19 mouse cellular contexts compared by ENCODE assay signal in the genomic region with DNA sequence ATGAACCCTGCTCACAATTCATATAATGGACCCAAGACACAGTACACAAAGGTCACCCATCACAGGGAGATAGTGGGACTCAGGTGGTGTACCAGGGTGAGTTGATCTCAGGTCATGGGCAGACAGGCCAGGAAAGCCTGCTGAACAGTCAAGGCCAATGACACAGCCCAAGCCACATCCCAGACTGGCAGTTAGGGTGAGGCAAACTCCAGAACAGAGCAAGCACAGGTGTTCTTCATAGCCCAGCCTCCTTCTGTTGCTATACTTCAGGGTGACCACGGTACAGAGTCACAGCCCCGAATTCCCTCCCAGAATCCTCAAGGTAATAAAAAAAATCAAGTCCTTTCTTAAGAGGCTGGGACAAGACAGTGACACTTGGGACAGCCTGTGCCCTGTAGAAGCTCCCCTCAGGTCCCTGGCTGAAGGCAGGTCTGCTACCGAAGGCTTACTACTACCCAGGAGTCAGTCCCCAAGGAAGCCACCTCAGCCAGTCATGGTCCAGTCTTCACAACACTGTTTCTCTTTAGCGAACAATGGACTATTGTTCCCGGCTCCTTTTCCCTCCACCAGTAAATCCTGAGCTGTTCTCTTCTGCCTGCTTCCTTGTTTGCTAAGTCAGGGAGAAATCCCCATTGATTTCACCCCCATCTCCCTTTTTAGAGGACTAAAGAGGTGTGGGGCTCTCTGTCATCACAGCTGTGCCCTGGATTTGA. TPM values are rescaled to one million over a fixed set of nuclear protein-coding genes. Genes with fewer than 3 reads are reported as not detected.
"Had no signal": no experiment of that assay in that cellular context is flagged by ENCODE, and none has a peak within 500 bp of the region (broad histone marks: within the 10 kb centered on the region; RNA-seq: fewer than 3 reads in every experiment).

No protein-coding gene starts in this region.

- H3K27ac ChIP-seq: kidney, postnatal 0 days; layer of hippocampus, adult 2 months; limb, embryonic 10.5 days; limb, embryonic 13.5 days; liver, embryonic 12.5 days; liver, embryonic 15.5 days; macrophage; midbrain, embryonic 13.5 days had no signal

- H3K9me3 ChIP-seq: limb, embryonic 10.5 days; limb, embryonic 13.5 days; liver, embryonic 12.5 days; liver, embryonic 15.5 days; midbrain, embryonic 13.5 days had no signal

- H3K4me2 ChIP-seq: limb, embryonic 13.5 days; liver, embryonic 12.5 days; liver, embryonic 15.5 days; midbrain, embryonic 13.5 days had no signal

- H3K4me3 ChIP-seq: layer of hippocampus, adult 2 months; limb, embryonic 10.5 days; limb, embryonic 13.5 days; liver, embryonic 12.5 days; liver, embryonic 15.5 days; midbrain, embryonic 13.5 days had no signal

- H3K36me3 ChIP-seq: limb, embryonic 10.5 days; liver, embryonic 12.5 days; liver, embryonic 15.5 days had no signal

- H3K9ac ChIP-seq: limb, embryonic 13.5 days; liver, embryonic 12.5 days; liver, embryonic 15.5 days; midbrain, embryonic 13.5 days had no signal

- DNase-seq: kidney, adult 2 months; kidney, postnatal 25 days; layer of hippocampus, adult 9-11 months; liver; lung, adult 18-20 months; lung, postnatal 14 days; thymus, postnatal 25 days had no signal

- H3K27me3 ChIP-seq: limb, embryonic 13.5 days had no signal

- H3K4me1 ChIP-seq: liver, embryonic 12.5 days; liver, embryonic 15.5 days; midbrain, embryonic 13.5 days had no signal

- ATAC-seq: inflammation-experienced regulatory T-cells, adult 6 months; liver, embryonic 12.5 days; midbrain, embryonic 13.5 days had no signal

RNA-seq across cellular contexts. Expression of gene Gpx2, which starts 2.8 kb away (rescaled TPM):
- polyA plus RNA-seq: inflammation-experienced regulatory T-cells, adult 6 months; kidney, embryonic 14.5 days; liver, embryonic 12.5 days; liver, embryonic 15.5 days; macrophage; midbrain, embryonic 13.5 days; neural tube, embryonic 11.5 days; neural tube, embryonic 14.5 days had no signal

RNA-seq across cellular contexts. Expression of gene Rab15, which starts 24.5 kb away (rescaled TPM):
- polyA plus RNA-seq: inflammation-experienced regulatory T-cells, adult 6 months had no signal
